Mouse (Mus musculus): ENCODE measurements around the gene Nrxn3.

DNA sequence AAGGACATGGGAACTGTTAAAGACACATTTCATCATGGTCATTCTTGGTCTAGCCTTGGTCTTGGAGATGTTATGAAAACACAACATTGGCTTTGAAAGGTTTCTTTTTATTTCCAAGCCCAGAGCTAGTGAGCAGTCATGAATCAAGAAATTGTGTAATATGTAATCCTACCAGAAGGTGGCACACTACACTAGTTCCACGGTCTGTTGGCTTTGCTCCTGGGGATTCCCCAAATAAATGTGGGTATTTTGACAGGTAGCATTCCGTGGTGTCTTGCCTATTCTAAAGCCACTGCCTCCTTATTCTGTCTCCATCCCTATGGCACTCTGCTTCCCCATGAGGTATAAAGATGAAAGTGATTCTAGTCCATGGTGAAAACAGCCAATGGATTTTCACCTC is 269.5 kb downstream of the Nrxn3 start:
- no peak for TF ChIP-seq POLR2A (IDR thresholded peaks at IDR 0.05; ENCODE audit: control insufficient read depth, extremely low read depth, insufficient read depth, low read length, poor library complexity)
- TF ChIP-seq CTCF (IDR thresholded peaks at IDR 0.05; ENCODE audit: borderline replicate concordance, control insufficient read depth, extremely low read depth, insufficient read depth, low read length, poor library complexity), result no peak

Measured in thymus, adult 2 months (tissue).